Mouse (Mus musculus) stomach, embryonic 16.5 days (tissue): ENCODE measurements around the gene Fcgbp. TPM values are rescaled to one million over a fixed set of nuclear protein-coding genes. Genes with fewer than 3 reads are reported as not detected.

Source experiments
- ATAC-seq: fragments of 200-750 bp; cut with Nextera tagmentation; 2 replicates; pipeline ENCODE4 v1.8.0; 2017; ENCODE audit warnings: moderate number of reproducible peaks, moderate TSS enrichment; ENCODE audit not compliant: insufficient read depth, low FRiP score
- H3K27ac ChIP-seq: fragments of 300-500 bp; sonication (generic); 2 replicates; pipeline ENCODE4 v1.5.1; 2014; ENCODE audit warnings: low read length
- H3K27me3 ChIP-seq: fragments of 300-500 bp; sonication (generic); 2 replicates; pipeline ENCODE4 v1.6.1; 2014; ENCODE audit warnings: low read length, control low read depth, mixed read lengths; ENCODE audit not compliant: control insufficient read depth, insufficient read depth
- H3K36me3 ChIP-seq: fragments of 300-500 bp; sonication (generic); 2 replicates; pipeline ENCODE4 v1.6.1; 2014; ENCODE audit warnings: low read length; ENCODE audit not compliant: control insufficient read depth, insufficient read depth
- H3K4me1 ChIP-seq: fragments of 300-500 bp; sonication (generic); 2 replicates; pipeline ENCODE4 v1.6.1; 2014; ENCODE audit warnings: low read length, control low read depth, mixed read lengths; ENCODE audit not compliant: control insufficient read depth, insufficient read depth
- H3K4me2 ChIP-seq: fragments of 300-500 bp; sonication (generic); 2 replicates; pipeline ENCODE4 v1.6.1; 2014; ENCODE audit warnings: low read depth, low read length, mixed read lengths
- H3K4me3 ChIP-seq: fragments of 300-500 bp; sonication (generic); replicated peaks from 2 replicates; pipeline ENCODE4 v1.5.1; 2014; ENCODE audit warnings: mild to moderate bottlenecking, low read length
- H3K9ac ChIP-seq: fragments of 300-500 bp; sonication (generic); 2 replicates; pipeline ENCODE4 v1.6.1; 2014; ENCODE audit warnings: low read length
- H3K9me3 ChIP-seq: fragments of 300-500 bp; sonication (generic); replicated peaks from 2 replicates; pipeline ENCODE4 v1.6.1; 2016; ENCODE audit warnings: low read length, control low read depth; ENCODE audit not compliant: control insufficient read depth
- WGBS: fragments of 180-500 bp; shearing (Covaris S2); extraction: QIAGEN DNeasy Blood & Tissue Kit; methylation state at CpG from one replicate; pipeline ENCODE4 v1.1.7; 2014; 5-methylcytosine and 5-hydroxymethylcytosine counted together
- polyA plus RNA-seq: library from polyadenylated mRNA; unstranded; fragments of >200 nt; fragmentation: Nextera tagmentation; extraction: Ambion mirVana; gene quantifications from 2 replicates; pipeline ENCODE4 v1.2.1, GENCODE M21; 2015

Gene Fcgbp
- polyA plus RNA-seq = 45.7 and 60.7 TPM in 2 replicates

DNA sequence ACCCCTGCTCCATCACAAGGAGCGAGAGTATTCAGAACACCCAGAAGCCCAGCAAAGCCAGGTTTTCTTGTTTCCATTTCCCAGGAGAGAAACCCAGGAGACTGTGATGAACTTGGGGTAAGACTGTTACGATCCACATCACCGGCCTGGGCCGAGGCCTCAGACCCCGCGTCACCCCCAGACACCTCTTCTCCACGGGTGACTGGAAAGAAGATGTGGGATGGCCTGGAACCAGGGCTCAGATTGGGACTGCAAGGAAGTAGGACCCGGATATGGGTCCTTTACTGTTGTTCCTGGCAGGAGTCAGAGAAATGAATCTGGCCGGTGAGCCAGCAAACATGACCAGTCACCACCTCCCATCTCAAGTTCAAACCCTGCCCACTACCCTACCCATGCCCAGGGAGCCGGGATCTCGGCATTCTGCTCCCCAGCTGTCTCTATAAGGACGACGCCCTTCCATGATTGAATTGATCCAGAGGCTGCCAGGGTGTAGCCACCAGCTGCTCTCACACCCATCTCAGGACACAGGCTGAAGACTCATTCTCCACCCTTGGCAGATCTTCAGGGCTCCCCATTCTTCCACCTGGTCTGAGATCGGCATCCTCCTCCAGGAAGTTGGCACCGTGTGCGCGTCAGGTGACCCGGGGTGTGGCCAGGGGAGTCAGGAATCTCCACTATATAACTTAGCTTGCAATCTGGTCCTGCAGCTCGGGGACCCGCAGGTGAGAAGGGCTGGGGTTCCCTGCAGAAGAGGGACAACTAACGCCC is at the start of gene Fcgbp:
Gene Fcgbp (plus strand): TSS at position 706 of the 768 bp plus-strand sequence.
- 0 out of 2 replicates have a peak, but pooled peaks cover 2% of the 10 kb centered on the region for H3K4me1 ChIP-seq
- WGBS = 71% methylated on average over 21 of the region's 21 CpGs
- no peaks in the 10 kb centered on the region for H3K9me3 ChIP-seq
- no peaks in the 10 kb centered on the region for H3K36me3 ChIP-seq
- H3K27me3 ChIP-seq = no peaks in the 10 kb centered on the region
- peak; percentile 65; the same call in 1 of the 2 replicates for ATAC-seq
- no peak within 1 kb of the TSS; the same call in 1 of the 2 replicates for H3K9ac ChIP-seq
- H3K4me2 ChIP-seq = 0 out of 2 replicates have a peak within 1 kb of the TSS, but pooled peaks have one; percentile 6
- H3K27ac ChIP-seq = peak within 1 kb of the TSS; percentile 55
- H3K4me3 ChIP-seq = no peak within 1 kb of the TSS; the same call in 1 of the 2 replicates

DNA sequence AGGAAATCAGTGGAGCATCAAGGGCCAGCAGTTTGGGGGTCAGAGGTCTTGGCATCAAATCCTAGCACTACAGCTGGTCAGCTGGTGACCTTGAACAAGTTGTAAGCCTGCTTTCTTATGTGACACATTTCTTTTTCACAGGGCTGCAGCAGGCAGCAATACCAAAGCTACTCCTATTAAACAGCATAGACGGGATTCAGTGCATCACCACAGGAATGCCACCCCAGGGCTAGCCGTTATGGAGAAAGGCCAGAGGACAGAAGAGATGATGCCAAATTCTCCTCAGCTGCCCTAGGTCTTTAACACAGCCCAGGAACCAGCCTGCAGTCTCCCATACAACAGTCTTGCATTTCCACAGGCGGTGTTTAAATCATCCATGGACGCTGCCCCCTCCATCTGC is 26.5 kb upstream of the Fcgbp start:
- H3K4me2 ChIP-seq = no peak overlapping the region
- peaks cover 7% of the 10 kb centered on the region for H3K4me1 ChIP-seq
- WGBS = 90% methylated on average over 4 of the region's 4 CpGs
- peaks cover 31% of the 10 kb centered on the region; the same call in 1 of the 2 replicates for H3K36me3 ChIP-seq
- no peaks in the 10 kb centered on the region for H3K9me3 ChIP-seq
- no peaks in the 10 kb centered on the region for H3K27me3 ChIP-seq
- no peak overlapping the region for H3K9ac ChIP-seq
- no peak overlapping the region for H3K27ac ChIP-seq
- H3K4me3 ChIP-seq = no peak overlapping the region
- ATAC-seq = no peak

DNA sequence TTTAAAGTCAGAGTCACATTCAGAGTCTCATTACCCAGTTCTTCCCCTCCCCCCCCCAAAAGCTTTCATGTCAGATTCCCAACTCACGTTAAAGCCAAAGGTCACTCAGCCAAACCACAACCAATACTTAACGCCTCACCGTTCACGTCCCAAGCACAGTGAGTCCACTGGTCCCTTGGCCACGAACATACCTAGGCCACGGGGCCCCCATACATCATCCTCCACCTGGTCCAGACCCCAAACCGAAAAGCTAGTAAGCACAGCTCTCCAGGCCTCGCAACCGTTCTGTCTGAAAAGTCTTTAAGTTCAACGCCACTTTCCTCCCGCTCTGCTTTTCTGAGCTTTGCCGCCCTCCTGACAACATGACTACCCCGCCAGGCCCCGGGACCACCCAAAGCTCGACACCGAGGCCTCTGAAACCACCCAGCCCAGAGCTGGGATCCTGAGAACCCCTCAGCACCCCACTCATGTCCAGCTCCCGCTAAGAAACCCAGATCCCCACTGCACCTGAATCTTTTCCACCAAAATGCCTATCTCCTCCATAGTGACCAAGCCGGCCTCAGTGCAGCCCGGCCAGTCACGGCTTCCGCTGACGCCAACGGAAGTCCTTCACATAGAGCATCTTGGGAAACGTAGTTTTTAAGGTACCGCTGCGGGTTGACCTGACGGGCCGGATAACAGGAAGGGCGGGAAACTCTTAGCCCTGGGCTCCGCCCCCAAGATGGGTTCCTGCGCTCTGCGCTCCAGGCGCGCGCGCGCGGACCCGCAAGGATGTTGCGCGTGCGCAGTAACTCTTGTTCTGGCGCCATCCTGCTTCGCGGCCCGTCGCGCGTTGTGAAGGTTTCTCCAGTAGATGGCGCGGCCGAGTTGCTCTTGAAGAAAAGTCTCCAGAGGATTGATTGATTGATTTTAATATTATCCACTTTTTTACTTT is 21.3 kb upstream of the Fcgbp start, which contains the start of gene Psmc4:
Gene Psmc4 (minus strand): TSS at position 626 of the 934 bp plus-strand sequence.
- peaks cover 9% of the 10 kb centered on the region for H3K4me1 ChIP-seq
- WGBS = under 1% methylated on average over 52 of the region's 52 CpGs
- H3K4me2 ChIP-seq = peak within 1 kb of the TSS; percentile 78
- peak within 1 kb of the TSS; percentile 73 for H3K4me3 ChIP-seq
- H3K27me3 ChIP-seq = no peaks in the 10 kb centered on the region
- peak within 1 kb of the TSS; percentile 87 for H3K9ac ChIP-seq
- no peaks in the 10 kb centered on the region for H3K9me3 ChIP-seq
- no peak within 1 kb of the TSS; the same call in 1 of the 2 replicates for H3K27ac ChIP-seq
- peaks cover 8% of the 10 kb centered on the region; the same call in 1 of the 2 replicates for H3K36me3 ChIP-seq
- ATAC-seq = peak; percentile 97

DNA sequence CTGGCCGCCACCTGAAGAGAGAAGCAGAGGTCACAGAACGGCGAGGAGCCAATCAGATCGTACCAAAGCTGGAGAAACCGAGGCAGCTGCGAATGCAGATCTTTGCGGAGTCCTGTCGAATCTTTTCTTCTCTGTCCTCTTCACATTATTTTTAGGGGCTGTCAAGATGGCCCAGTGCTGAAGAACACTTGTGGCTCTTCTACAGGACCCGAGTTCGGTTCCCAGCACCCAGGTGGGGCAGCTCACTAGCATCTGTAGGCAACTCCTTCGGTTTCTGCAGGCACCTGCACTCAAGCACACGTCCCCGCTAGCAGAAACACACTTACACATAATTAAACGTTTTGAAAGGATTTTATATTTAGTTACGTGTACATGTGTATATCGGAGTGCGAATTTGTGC is 20.5 kb upstream of the Fcgbp start:
- Histone ChIP-seq H3K9ac (peak overlapping the region; percentile 67), H3K4me3 (peak overlapping the region; percentile 18; the same call in 1 of the 2 replicates), H3K4me2 (peak overlapping the region; percentile 41)

DNA sequence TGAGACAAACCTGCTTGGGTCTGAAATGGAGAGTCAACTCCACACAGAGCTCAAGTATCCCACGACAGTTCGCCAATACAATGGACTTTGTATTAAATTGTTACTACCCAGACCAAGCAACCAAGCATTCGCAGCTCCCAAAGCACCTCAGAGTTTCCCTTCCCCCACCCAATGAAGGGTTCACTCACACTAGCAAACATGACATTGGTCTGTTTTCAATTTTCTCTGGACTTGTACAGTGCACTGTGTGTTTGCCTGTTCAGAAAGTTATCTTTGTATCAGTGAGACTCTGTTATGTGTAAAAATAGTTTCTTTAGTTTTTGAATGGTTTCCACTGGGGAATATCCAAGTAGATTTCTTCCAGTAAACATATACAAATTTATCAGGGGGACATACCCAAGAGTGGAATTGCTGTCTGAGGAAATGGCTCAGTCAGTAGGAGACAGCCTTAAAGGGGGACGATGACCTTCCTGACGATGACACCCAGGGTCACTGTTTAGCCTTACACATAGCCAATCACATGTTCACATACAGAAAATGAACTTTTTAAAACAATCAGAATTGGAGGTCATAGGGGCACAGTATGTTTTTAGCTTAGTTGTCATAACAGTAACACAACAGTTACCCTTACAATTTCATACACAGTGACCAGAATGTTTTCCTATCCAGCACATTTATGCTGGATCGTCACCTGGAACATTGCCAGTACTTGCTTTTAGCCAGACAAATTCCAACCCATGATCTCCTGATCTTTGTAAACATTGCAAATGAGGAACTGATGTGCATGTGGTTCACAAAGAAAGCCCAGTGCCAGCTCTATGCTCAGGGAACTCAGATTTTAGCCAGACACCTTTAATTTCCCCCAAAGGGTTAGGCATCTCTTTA is 17.7 kb upstream of the Fcgbp start:
- peaks cover 9% of the 10 kb centered on the region for H3K4me1 ChIP-seq
- no peak for ATAC-seq
- H3K36me3 ChIP-seq = 0 out of 2 replicates have a peak, but pooled peaks cover under 1% of the 10 kb centered on the region
- peak overlapping the region; percentile 30 for H3K27ac ChIP-seq
- H3K4me3 ChIP-seq = no peak overlapping the region
- H3K9me3 ChIP-seq = no peaks in the 10 kb centered on the region
- H3K9ac ChIP-seq = no peak overlapping the region
- no peak overlapping the region; the same call in 1 of the 2 replicates for H3K4me2 ChIP-seq
- no peaks in the 10 kb centered on the region for H3K27me3 ChIP-seq
- 70% methylated on average over 6 of the region's 6 CpGs for WGBS

More for the DNA sequence above, 20.5 kb upstream of the Fcgbp start:
- H3K9me3 ChIP-seq = no peaks in the 10 kb centered on the region
- H3K4me1 ChIP-seq = peaks cover 9% of the 10 kb centered on the region
- WGBS = 57% methylated on average over 17 of the region's 17 CpGs
- peaks cover 8% of the 10 kb centered on the region; the same call in 1 of the 2 replicates for H3K36me3 ChIP-seq
- H3K27ac ChIP-seq = no peak overlapping the region
- no peaks in the 10 kb centered on the region for H3K27me3 ChIP-seq
- ATAC-seq = no peak

DNA sequence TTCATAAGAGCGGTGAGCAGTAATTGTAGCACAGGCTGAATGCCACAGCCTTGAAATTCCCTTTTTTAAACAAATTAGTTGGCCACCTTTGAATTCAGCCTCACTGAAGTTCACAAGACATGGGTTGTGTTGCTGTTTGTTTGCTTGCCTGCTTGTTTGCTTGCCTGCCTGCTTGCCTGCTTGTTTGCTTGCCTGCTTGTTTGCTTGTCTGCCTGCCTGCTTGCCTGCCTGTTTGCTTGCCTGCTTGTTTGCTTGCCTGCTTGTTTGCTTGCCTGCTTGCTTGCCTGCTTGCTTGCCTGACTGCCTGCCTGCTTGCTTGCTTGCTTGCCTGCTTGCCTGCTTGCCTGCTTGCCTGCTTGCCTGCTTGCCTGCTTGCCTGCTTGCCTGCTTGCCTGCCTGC is 11.1 kb upstream of the Fcgbp start:
- H3K4me1 ChIP-seq = no peaks in the 10 kb centered on the region
- no peaks in the 10 kb centered on the region for H3K36me3 ChIP-seq
- no peak overlapping the region for H3K9ac ChIP-seq
- 89% methylated on average over 1 of the region's 1 CpGs for WGBS
- no peak overlapping the region for H3K4me3 ChIP-seq
- H3K27ac ChIP-seq = no peak overlapping the region
- ATAC-seq = no peak
- no peaks in the 10 kb centered on the region for H3K9me3 ChIP-seq
- H3K4me2 ChIP-seq = no peak overlapping the region
- no peaks in the 10 kb centered on the region for H3K27me3 ChIP-seq

DNA sequence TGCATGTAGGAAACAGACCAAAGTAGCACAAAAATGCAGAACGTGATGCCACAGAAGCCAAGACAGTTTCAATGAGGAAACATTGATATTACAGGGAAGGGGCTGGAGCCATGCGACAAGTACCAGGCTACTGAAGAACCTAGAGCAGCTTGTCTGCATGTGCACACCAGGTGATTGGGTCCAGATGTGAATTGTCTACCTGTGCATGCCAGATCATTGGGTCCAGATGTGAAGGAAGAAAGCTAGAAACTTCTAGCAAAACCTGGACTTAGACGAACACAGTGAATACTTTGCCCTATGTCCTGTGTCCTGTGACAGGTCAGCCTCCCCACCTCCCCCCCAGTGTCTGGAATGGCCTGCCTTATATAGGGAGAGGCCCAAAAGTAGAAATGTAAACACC is 2.4 kb upstream of the Fcgbp start:
- Histone ChIP-seq H3K36me3 (no peaks in the 10 kb centered on the region), H3K4me2 (no peak overlapping the region), H3K27ac (no peak overlapping the region; the same call in 1 of the 2 replicates), H3K9ac (no peak overlapping the region), H3K9me3 (no peaks in the 10 kb centered on the region), H3K27me3 (no peaks in the 10 kb centered on the region), H3K4me3 (no peak overlapping the region), H3K4me1 (0 out of 2 replicates have a peak, but pooled peaks cover 2% of the 10 kb centered on the region)
- ATAC-seq = peak; percentile 22; the same call in 1 of the 2 replicates
- 67% methylated on average over 3 of the region's 3 CpGs for WGBS

DNA sequence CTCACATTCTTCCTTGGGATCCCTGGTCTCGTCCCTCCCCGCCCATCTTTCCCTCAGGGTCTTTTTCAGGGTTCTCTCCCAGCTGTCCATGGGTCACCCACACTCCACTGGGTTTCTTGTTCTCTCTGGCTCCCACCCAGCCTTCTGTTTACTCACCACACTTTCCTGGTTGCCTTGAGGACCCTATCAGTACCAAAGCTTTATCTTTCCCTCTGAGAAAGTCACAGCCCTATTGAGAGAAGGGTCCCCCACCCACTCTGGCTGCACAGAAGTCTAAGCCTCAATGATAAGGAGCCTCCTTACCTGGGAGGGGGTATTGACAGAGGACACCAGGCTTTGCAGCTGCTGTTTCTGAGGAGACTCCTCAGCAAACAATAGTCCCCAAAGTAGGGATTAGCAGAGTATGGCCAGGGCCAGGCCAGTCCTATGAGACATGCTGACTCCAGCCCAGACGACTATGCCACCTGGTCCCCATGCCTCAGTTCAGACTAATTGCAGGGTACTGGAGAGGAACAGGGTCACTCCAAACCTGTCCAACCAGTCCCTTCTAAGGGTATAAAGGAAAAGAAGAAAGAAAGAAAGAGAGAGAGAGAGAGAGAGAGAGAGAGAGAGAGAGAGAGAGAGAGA is 1.4 kb upstream of the Fcgbp start:
- WGBS = 36% methylated on average over 3 of the region's 3 CpGs
- H3K36me3 ChIP-seq = no peaks in the 10 kb centered on the region
- H3K4me3 ChIP-seq = no peak overlapping the region
- no peak overlapping the region for H3K4me2 ChIP-seq
- no peaks in the 10 kb centered on the region for H3K27me3 ChIP-seq
- peak; percentile 79 for ATAC-seq
- no peaks in the 10 kb centered on the region for H3K9me3 ChIP-seq
- peak overlapping the region; percentile 36; the same call in 1 of the 2 replicates for H3K27ac ChIP-seq
- H3K9ac ChIP-seq = no peak overlapping the region
- H3K4me1 ChIP-seq = 0 out of 2 replicates have a peak, but pooled peaks cover 2% of the 10 kb centered on the region
